Mouse (Mus musculus) hindbrain, embryonic 11.5 days (tissue): ENCODE measurements at regions not wholly inside any gene's neighbourhood (a gene's known extent, or its start where the extent isn't known, plus 50 kb on each side); places are given as distances from the start of the nearest gene placed in this dataset.

Experiments used
- ATAC-seq: fragments of 200-750 bp; cut with Nextera tagmentation; 2 replicates; pipeline ENCODE4 v1.8.0; 2017; ENCODE audit warnings: mild to moderate bottlenecking, moderate TSS enrichment, moderate library complexity; ENCODE audit not compliant: low FRiP score
- DNase-seq: peaks from one replicate; pipeline ENCODE4 v3.0.0-alpha.2; 2015; ENCODE audit warnings: low spot score
- H3K27ac ChIP-seq: fragments of 300-500 bp; sonication (generic); 2 replicates; pipeline ENCODE4 v1.5.1; 2014; ENCODE audit warnings: mild to moderate bottlenecking, low read depth, low read length
- H3K27me3 ChIP-seq: fragments of 300-500 bp; sonication (generic); 2 replicates; pipeline ENCODE4 v1.6.1; 2014; ENCODE audit warnings: mild to moderate bottlenecking, low read length, moderate library complexity, mixed read lengths; ENCODE audit not compliant: control insufficient read depth, insufficient read depth
- H3K36me3 ChIP-seq: fragments of 300-500 bp; sonication (generic); 2 replicates; pipeline ENCODE4 v1.6.1; 2014; ENCODE audit warnings: mild to moderate bottlenecking, low read length, moderate library complexity, mixed read lengths; ENCODE audit not compliant: control insufficient read depth, insufficient read depth
- H3K4me1 ChIP-seq: fragments of 300-500 bp; sonication (generic); replicated peaks from 2 replicates; pipeline ENCODE4 v1.6.1; 2014; ENCODE audit warnings: low read length, mixed read lengths; ENCODE audit not compliant: control insufficient read depth, insufficient read depth
- H3K4me2 ChIP-seq: fragments of 300-500 bp; sonication (generic); replicated peaks from 2 replicates; pipeline ENCODE4 v1.6.1; 2014; ENCODE audit warnings: mild to moderate bottlenecking, low read depth, low read length
- H3K4me3 ChIP-seq: fragments of 300-500 bp; sonication (generic); 2 replicates; pipeline ENCODE4 v1.5.1; 2014; ENCODE audit warnings: low read depth, low read length
- H3K9ac ChIP-seq: fragments of 300-500 bp; sonication (generic); 2 replicates; pipeline ENCODE4 v1.6.1; 2014; ENCODE audit warnings: low read depth, low read length
- H3K9me3 ChIP-seq: fragments of 300-500 bp; sonication (generic); 2 replicates; pipeline ENCODE4 v1.6.1; 2016; ENCODE audit warnings: low read length; ENCODE audit not compliant: control insufficient read depth
- WGBS: fragments of 180-500 bp; shearing (Covaris S2); extraction: QIAGEN DNeasy Blood & Tissue Kit; methylation state at CpG from one replicate; pipeline ENCODE4 v1.1.7; 2014; 5-methylcytosine and 5-hydroxymethylcytosine counted together

DNA sequence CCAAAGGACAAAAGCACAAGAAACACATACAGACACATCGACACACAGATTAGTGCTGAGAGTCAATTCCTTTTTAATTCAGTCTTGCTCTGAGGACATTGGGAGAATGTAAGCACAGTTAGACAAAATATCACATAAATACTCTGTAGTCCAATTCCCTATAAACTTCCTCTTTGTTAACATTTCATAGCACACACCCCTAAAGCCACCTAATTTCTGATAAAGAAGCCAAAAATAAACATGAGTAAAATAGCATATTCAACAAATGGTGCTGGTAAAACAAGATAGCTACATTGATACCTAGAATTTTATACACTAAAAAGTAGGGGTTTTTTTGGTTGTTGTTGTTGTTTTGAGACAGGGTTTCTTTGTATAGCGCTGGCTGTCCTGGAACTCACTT is 356.6 kb downstream of the Smarca1 start:
- H3K27ac ChIP-seq = no peak overlapping the region
- no peaks in the 10 kb centered on the region for H3K36me3 ChIP-seq
- WGBS = 86% methylated on average over 2 of the region's 2 CpGs

DNA sequence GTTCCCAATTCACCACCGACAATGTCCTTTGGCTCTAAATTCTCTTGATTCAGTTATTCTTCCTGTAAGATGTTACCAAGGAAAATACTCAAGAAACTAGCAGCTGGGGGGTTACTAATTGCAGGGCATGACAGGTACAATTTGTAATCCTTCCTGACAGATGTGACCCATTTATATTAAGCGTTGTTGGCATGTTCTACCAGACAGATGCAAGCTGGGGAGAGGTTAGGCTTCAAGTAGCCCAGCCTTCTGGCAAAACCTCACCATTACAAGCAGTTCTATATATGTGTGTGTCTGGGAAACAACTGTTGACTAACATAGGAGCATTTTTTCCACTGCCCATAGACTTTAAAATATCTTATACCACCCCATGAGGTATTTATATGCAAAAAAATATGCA is 397.7 kb downstream of the Smarca1 start:
- DNase-seq (no peak), ATAC-seq (no peak)
- Histone ChIP-seq H3K36me3 (no peaks in the 10 kb centered on the region), H3K9ac (no peak overlapping the region), H3K4me2 (no peak overlapping the region), H3K27me3 (no peaks in the 10 kb centered on the region), H3K9me3 (no peaks in the 10 kb centered on the region), H3K4me1 (no peaks in the 10 kb centered on the region), H3K27ac (no peak overlapping the region), H3K4me3 (no peak overlapping the region)
- 43% methylated on average over 2 of the region's 2 CpGs for WGBS

More for the DNA sequence above, 356.6 kb downstream of the Smarca1 start:
- Histone ChIP-seq H3K4me3 (no peak overlapping the region), H3K27me3 (no peaks in the 10 kb centered on the region), H3K4me1 (no peaks in the 10 kb centered on the region), H3K9ac (no peak overlapping the region), H3K9me3 (no peaks in the 10 kb centered on the region), H3K4me2 (no peak overlapping the region)
- no peak for ATAC-seq
- no peak for DNase-seq

DNA sequence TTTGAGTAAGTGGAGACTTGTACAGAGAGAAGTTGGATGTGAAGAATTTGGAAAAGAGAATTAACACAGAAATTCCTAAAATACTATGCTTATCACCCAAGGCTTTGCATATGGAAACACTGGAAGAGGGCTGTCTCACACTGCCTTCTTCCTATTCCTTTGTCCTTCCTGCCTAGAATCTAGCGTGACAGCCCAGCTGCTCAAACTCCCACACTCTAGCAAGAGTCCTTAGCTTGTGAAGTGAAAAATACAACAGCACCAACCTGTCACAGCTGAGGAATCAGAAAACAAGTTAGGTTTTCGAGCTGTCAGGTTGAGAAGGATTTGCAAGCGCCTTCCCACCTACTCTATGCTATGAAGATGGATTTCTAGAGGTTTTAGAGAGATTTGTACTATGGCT is 410.0 kb downstream of the Smarca1 start:
- Histone ChIP-seq H3K9me3 (no peaks in the 10 kb centered on the region), H3K4me1 (no peaks in the 10 kb centered on the region), H3K9ac (no peak overlapping the region), H3K36me3 (no peaks in the 10 kb centered on the region), H3K4me2 (no peak overlapping the region), H3K27ac (no peak overlapping the region), H3K4me3 (no peak overlapping the region), H3K27me3 (no peaks in the 10 kb centered on the region)
- 64% methylated on average over 3 of the region's 3 CpGs for WGBS
- ATAC-seq (no peak), DNase-seq (no peak)

DNA sequence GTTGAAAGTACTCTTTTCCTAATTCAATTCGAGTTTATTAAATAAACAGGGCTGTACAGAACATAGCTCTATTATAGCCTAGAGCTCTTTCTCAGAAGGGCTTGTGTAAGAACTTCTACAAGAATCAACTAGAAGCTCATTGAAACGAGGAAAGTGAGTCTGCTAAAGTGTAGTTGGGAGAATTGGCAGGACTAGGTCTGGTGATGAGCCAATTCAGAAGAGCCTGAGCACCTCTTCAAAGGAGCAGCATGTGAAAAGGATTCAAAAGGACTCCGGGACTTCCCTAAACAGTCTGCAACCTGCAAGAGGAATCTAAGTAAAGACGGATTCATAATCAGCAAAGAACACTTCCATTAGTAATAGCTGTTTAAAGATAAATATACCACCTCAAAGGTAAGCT is 414.5 kb downstream of the Smarca1 start:
- H3K27me3 ChIP-seq = no peaks in the 10 kb centered on the region
- WGBS = 64% methylated on average over 4 of the region's 4 CpGs
- no peak overlapping the region for H3K4me2 ChIP-seq
- no peak overlapping the region for H3K9ac ChIP-seq
- H3K36me3 ChIP-seq = no peaks in the 10 kb centered on the region
- DNase-seq (no peak), ATAC-seq (no peak)
- H3K27ac ChIP-seq = no peak overlapping the region
- H3K4me3 ChIP-seq = no peak overlapping the region
- H3K9me3 ChIP-seq = no peaks in the 10 kb centered on the region
- H3K4me1 ChIP-seq = no peaks in the 10 kb centered on the region

DNA sequence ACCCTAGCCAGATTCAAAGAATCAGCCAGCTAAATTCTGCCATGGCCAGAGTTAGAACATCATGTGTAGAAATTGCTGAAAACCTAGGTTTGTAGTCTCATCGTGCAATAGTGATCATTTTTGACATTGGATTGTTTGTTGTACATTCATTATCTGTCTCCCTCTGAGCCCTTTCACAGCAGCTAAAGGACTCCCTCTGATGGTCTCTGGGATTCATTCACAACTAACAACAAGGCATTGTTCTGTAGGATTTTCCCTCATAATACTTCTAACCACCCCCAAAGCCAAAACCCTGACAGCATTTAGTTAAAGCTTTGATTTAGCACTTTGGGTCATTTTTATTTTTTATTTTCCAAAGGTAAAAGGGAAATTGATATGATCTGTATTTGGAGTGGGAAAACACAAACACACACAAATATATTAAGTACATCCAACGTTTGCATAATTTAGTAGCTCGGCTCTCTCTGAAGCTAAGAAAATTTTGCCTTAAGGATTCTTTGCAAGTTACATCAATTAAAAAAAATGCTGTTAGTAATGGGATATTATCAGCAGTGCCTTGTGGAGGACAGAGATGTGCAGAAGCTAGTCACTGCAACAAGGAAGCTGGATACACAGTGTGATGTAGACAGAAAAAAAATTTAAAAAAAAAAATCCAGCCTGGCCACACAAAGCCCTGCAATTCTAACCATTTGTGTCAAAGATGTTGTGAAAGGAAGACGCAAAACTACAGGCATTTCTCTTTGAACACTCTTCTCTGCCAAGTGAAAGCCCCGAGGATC is 425.9 kb downstream of the Smarca1 start:
- DNase-seq (no peak), ATAC-seq (peak; percentile 67; the same call in 1 of the 2 replicates)
- WGBS = 51% methylated on average over 5 of the region's 5 CpGs
- Histone ChIP-seq H3K9me3 (no peaks in the 10 kb centered on the region), H3K9ac (no peak overlapping the region), H3K27ac (no peak overlapping the region), H3K4me3 (no peak overlapping the region), H3K36me3 (no peaks in the 10 kb centered on the region), H3K4me2 (no peak overlapping the region), H3K27me3 (no peaks in the 10 kb centered on the region), H3K4me1 (no peaks in the 10 kb centered on the region)

DNA sequence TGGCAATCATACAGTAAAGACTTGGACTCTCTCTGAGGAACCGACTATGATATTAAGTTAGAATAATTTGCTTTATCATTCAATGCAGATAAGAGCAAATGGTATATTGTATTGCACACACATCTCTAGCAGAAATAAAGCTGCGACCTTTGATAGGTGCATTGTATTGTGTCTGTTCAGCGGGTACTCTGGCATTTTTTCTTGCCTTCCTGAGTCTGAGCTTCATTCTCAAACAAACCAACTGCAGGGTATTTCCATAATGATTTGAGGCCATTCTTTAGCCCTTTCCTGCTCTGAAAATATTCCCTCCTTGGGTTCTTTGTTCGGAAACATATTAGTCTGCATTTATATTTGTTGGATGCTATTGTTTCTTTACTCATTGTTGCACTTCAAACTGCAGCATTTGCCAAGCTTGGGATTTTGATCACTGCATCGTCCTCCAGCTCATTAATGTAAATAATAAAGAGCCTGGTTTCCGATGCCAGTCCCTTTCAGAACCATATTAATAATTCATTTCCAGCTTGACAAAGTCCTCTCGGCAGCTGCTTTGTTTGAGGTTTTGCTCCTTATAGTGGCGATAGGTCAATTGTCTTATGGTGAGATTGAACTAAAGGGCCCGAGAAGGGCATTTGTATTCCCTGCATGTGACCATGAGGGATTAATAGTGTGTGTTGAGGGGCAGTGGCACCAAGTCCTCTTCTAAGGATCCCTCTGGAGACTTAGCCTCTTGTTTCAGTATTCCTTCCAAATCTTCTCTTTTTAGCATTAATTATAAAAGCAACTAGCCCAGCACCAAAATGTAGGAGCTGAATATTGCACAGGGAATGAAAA is 430.9 kb downstream of the Smarca1 start:
- H3K27me3 ChIP-seq = no peaks in the 10 kb centered on the region
- ATAC-seq (peak; percentile 64; the same call in 1 of the 2 replicates), DNase-seq (no peak)
- no peaks in the 10 kb centered on the region for H3K36me3 ChIP-seq
- no peak overlapping the region for H3K4me2 ChIP-seq
- H3K4me1 ChIP-seq = no peaks in the 10 kb centered on the region
- no peak overlapping the region for H3K4me3 ChIP-seq
- H3K9me3 ChIP-seq = no peaks in the 10 kb centered on the region
- H3K9ac ChIP-seq = no peak overlapping the region
- WGBS = 57% methylated on average over 9 of the region's 9 CpGs
- H3K27ac ChIP-seq = no peak overlapping the region
